Mouse (Mus musculus): ENCODE results near the gene Gm27021. TPM values are rescaled to one million over a fixed set of nuclear protein-coding genes. Genes with fewer than 3 reads are reported as not detected.

The Gm27021 gene
- polyA plus RNA-seq, 1 experiment from 2014 or later = 3.6 TPM

DNA sequence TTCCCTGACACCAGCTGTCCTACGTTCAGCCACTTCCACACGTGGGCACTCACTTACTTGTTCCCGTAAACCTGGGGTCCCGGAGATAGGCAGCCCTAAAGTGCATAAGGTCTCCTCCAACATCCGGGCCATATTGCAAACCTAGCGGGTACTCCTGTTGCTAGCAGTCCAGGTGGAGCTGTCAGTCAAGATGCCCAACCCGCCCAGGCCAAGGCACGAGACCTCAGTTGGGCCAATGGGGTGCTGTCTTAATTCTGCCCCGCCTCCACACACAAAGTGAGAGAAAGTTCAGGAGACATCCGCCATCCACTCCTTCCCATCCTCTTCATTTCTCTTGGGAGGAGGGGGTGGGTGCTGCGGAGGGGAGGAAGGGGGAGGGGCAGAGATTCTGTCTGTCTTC, 41.4 kb downstream of the Gm27021 start:
- Histone ChIP-seq H3K36me3 (ENCODE audit: control insufficient read depth, insufficient read depth, low read length) (no peaks in the 10 kb centered on the region), H3K27ac (ENCODE audit: low read depth, low read length) (no peak overlapping the region), H3K27me3 (ENCODE audit: control insufficient read depth, insufficient read depth, low read length) (no peaks in the 10 kb centered on the region), H3K4me3 (ENCODE audit: low read length) (no peak overlapping the region), H3K9me3 (ENCODE audit: control insufficient read depth, low read length) (no peaks in the 10 kb centered on the region), H3K4me2 (replicated peaks; ENCODE audit: low read depth, low read length) (no peak overlapping the region), H3K9ac (ENCODE audit: low read depth, low read length) (no peak overlapping the region), H3K4me1 (ENCODE audit: control insufficient read depth, insufficient read depth, low read length) (peaks cover 12% of the 10 kb centered on the region)
- ATAC-seq (ENCODE audit: low FRiP score, low TSS enrichment) = no peak
- 63% methylated on average over 11 of the region's 11 CpGs for WGBS

DNA sequence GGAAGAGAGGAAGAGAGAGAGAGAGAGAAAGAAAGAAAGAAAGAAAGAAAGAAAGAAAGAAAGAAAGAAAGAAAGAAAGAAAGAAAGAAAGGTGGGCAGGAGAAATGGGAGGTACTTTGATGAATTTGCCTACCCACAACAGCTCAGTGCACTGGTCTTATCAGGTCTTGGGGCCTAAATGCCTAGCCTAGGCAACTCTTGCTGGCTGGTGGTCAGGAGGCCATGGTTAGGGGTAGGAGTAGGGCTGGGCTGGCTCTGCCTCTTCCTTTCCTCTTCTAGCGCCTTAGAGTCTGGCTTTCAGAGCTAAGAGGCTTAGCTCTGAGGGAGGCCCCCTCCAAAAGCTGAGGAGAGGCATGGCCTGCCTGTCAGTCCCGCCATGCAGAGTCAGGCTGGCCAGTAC, 44.3 kb downstream of the Gm27021 start:
- Histone ChIP-seq H3K36me3 (ENCODE audit: control insufficient read depth, insufficient read depth, low read length) (no peaks in the 10 kb centered on the region), H3K27me3 (ENCODE audit: control insufficient read depth, insufficient read depth, low read length) (no peaks in the 10 kb centered on the region), H3K9ac (ENCODE audit: low read depth, low read length) (no peak overlapping the region), H3K4me3 (ENCODE audit: low read length) (no peak overlapping the region), H3K4me2 (replicated peaks; ENCODE audit: low read depth, low read length) (no peak overlapping the region), H3K27ac (ENCODE audit: low read depth, low read length) (no peak overlapping the region), H3K4me1 (ENCODE audit: control insufficient read depth, insufficient read depth, low read length) (peaks cover 15% of the 10 kb centered on the region), H3K9me3 (ENCODE audit: control insufficient read depth, low read length) (no peaks in the 10 kb centered on the region)
- 40% methylated on average over 2 of the region's 2 CpGs for WGBS
- ATAC-seq (ENCODE audit: low FRiP score, low TSS enrichment) = no peak; the same call in 1 of the 2 replicates

DNA sequence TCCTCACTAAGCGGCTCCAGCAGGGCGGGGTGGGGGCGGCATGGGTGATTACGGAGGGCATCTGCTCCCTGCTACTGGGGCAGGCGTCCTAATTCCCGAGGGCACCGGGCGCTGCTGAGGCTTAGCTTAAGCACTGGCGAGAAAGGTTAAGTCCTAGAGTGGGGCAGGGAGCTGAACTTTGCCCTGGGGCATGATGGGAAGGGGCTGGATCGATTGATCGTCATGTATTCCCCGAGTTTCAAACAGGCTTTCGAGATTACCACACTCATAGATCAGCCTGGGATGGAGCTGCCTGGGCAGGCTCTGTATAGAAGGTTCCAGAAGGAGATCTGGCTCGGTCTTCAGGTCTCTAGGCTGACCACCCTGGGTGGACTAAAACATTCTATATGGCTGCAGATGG, 45.7 kb downstream of the Gm27021 start:
- H3K4me1 ChIP-seq (ENCODE audit: control insufficient read depth, insufficient read depth, low read length) = peaks cover 15% of the 10 kb centered on the region
- H3K9me3 ChIP-seq (ENCODE audit: control insufficient read depth, low read length) = no peaks in the 10 kb centered on the region
- no peaks in the 10 kb centered on the region for H3K27me3 ChIP-seq (ENCODE audit: control insufficient read depth, insufficient read depth, low read length)
- no peak overlapping the region for H3K27ac ChIP-seq (ENCODE audit: low read depth, low read length)
- H3K36me3 ChIP-seq (ENCODE audit: control insufficient read depth, insufficient read depth, low read length) = no peaks in the 10 kb centered on the region
- no peak for ATAC-seq (ENCODE audit: low FRiP score, low TSS enrichment)
- WGBS = 80% methylated on average over 14 of the region's 14 CpGs
- H3K9ac ChIP-seq (ENCODE audit: low read depth, low read length) = no peak overlapping the region
- H3K4me3 ChIP-seq (ENCODE audit: low read length) = no peak overlapping the region
- no peak overlapping the region for H3K4me2 ChIP-seq (replicated peaks; ENCODE audit: low read depth, low read length)

DNA sequence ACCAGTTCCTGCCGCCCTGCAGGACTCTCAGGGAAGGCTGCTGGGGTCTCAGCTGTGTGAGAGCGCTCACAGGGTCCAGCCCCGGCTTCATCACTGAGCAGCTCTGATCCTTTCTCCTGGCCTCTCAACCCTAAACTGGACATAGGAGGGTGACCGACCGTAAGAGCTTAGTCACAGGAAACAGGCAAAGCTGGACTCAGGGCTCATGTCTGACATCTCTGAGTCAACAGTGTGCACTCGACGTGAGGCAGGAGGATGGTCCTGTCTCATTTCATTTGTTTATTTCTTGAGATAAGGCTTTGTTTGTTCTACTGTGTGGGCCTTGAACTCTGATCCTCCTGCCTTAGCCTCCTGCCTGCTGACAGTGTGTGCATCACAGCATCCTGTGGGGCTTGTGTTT, 47.4 kb downstream of the Gm27021 start:
- Histone ChIP-seq H3K27ac (ENCODE audit: low read depth, low read length) (no peak overlapping the region), H3K9ac (ENCODE audit: low read depth, low read length) (no peak overlapping the region), H3K4me2 (replicated peaks; ENCODE audit: low read depth, low read length) (no peak overlapping the region), H3K9me3 (ENCODE audit: control insufficient read depth, low read length) (no peaks in the 10 kb centered on the region), H3K4me3 (ENCODE audit: low read length) (no peak overlapping the region), H3K4me1 (ENCODE audit: control insufficient read depth, insufficient read depth, low read length) (peaks cover 15% of the 10 kb centered on the region), H3K27me3 (ENCODE audit: control insufficient read depth, insufficient read depth, low read length) (no peaks in the 10 kb centered on the region), H3K36me3 (ENCODE audit: control insufficient read depth, insufficient read depth, low read length) (no peaks in the 10 kb centered on the region)
- ATAC-seq (ENCODE audit: low FRiP score, low TSS enrichment) = no peak
- WGBS = 49% methylated on average over 7 of the region's 7 CpGs

DNA sequence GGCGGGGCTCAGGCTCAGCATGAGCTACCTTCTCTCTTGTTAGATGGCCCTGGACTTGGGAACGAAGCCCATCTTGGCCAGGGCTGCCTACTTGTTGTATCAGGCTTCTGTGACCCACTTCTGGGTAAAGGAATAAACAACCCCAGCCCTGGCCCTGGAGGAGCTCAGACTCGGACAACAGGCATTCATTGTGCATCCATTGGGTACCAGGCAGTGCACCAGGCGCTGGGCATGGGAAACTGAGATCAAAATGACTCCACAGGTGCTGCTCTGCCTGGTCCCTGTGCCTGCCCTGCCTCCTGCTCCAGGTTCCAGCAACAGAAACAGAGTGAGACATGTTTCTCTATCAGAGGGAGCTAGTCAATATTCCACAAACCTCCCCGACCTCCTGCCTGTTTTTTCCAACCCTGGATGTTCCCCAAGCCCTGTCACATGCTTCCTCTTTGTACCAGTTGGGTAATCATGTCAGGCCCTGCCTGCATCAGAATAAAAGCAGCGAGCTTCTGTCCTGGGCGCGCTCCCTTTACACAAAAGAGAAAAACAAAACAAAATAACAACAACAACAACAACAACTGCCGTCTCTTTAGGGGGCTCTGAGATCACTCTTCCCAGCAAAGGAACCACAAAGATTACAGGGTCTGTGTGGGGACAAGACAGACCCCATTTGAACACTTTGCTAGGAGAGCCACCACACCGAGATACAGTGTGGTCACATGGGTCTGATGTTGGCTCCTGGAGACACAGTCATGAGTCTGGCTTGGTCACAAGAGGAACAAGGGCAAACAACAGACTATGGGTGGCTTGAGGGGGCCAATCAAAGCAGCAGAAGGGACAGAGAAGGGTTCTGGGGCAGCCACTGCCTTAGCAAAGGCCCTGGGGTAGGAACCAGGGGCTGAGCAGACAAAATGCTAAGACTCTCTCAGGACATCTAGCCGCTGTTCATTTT, 48.4 kb downstream of the Gm27021 start:
- Histone ChIP-seq H3K9me3 (ENCODE audit: control insufficient read depth, low read length) (no peaks in the 10 kb centered on the region), H3K36me3 (ENCODE audit: control insufficient read depth, insufficient read depth, low read length) (no peaks in the 10 kb centered on the region), H3K4me1 (ENCODE audit: control insufficient read depth, insufficient read depth, low read length) (peaks cover 10% of the 10 kb centered on the region), H3K4me2 (replicated peaks; ENCODE audit: low read depth, low read length) (no peak overlapping the region), H3K9ac (ENCODE audit: low read depth, low read length) (no peak overlapping the region), H3K4me3 (ENCODE audit: low read length) (no peak overlapping the region), H3K27ac (ENCODE audit: low read depth, low read length) (no peak overlapping the region), H3K27me3 (ENCODE audit: control insufficient read depth, insufficient read depth, low read length) (no peaks in the 10 kb centered on the region)
- WGBS = 78% methylated on average over 11 of the region's 11 CpGs
- ATAC-seq (ENCODE audit: low FRiP score, low TSS enrichment) = no peak

DNA sequence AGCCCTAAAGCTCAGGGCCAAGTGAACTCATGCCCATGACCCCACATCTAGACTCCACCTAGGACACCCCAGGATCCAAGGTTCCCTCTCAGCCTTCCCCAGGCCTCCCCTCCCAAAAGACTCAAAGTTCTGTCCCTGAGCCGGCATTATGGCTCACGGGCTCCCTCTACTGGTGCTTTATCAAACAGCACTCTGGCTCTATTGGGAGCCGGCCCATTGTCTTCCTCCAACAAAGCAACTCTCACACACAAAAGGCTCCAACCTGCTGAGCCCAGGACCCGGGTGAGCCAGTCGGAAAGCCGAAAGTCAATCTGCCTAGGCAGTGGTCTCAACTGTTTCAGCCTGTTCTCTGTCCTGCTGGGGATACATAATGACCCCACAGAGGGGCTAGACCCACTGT, 49.8 kb downstream of the Gm27021 start:
- WGBS = 0% methylated on average over 6 of the region's 6 CpGs
- H3K4me2 ChIP-seq (replicated peaks; ENCODE audit: low read depth, low read length) = no peak overlapping the region

DNA sequence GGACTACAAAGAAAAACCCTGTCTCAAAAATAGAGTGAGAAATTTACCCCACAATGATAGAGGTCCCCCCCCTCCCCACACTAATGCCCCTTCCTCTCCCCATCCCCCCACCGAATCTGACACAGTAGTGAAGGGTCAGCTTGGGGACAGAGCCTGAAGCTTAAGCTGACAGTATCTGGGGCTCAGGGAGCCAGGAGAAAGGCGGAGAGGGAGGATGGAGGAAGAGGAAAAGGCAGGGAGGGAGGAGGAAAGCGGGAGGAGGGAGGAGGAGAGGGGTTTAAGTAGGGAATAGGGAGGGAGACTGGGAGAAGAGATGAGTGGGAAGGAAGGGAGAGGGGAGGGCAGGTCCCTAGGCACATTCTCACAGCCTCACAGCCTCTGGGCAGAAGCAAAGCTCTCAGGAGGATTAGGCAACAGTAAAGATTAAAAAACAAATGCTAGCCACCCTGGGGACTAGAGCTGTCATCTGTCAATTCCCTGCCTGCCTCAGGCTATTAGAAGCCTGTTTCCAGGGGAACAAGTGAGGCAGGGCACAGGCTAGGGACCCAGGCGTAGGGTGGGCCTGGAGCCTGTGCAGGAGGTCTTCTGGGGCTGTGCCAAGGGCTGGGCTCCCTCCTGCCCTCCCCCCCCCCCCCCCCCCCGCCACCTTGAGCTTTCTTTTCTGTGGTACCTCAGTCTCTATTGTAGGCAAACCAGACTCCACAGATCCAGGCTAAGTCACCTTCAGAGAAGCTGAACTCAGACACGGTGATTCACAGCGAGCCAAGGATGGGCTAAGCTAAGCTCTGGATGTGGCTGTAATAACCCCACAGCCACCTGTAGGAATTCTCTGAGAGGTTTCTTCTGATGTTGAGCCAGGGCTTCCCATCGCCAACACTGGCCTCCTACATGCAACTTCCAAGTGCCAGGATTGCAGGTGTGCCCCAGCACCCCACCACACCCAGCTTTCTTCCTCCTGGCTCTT, 50.9 kb downstream of the Gm27021 start:
- ATAC-seq (ENCODE audit: low FRiP score, low TSS enrichment) = 0 out of 2 replicates have a peak, but pooled peaks have one; percentile 34
- 44% methylated on average over 7 of the region's 8 CpGs for WGBS
- peaks cover 4% of the 10 kb centered on the region; the same call in 1 of the 2 replicates for H3K4me1 ChIP-seq (ENCODE audit: control insufficient read depth, insufficient read depth, low read length)
- H3K9me3 ChIP-seq (ENCODE audit: control insufficient read depth, low read length) = no peaks in the 10 kb centered on the region
- H3K4me3 ChIP-seq (ENCODE audit: low read length) = no peak overlapping the region
- no peaks in the 10 kb centered on the region for H3K27me3 ChIP-seq (ENCODE audit: control insufficient read depth, insufficient read depth, low read length)
- no peak overlapping the region for H3K9ac ChIP-seq (ENCODE audit: low read depth, low read length)
- H3K4me2 ChIP-seq (replicated peaks; ENCODE audit: low read depth, low read length) = no peak overlapping the region
- H3K36me3 ChIP-seq (ENCODE audit: control insufficient read depth, insufficient read depth, low read length) = no peaks in the 10 kb centered on the region
- H3K27ac ChIP-seq (ENCODE audit: low read depth, low read length) = no peak overlapping the region

More for the DNA sequence above, 49.8 kb downstream of the Gm27021 start:
- ATAC-seq (ENCODE audit: low FRiP score, low TSS enrichment) = peak; percentile 50
- no peak overlapping the region for H3K4me3 ChIP-seq (ENCODE audit: low read length)
- no peaks in the 10 kb centered on the region for H3K27me3 ChIP-seq (ENCODE audit: control insufficient read depth, insufficient read depth, low read length)
- H3K36me3 ChIP-seq (ENCODE audit: control insufficient read depth, insufficient read depth, low read length) = no peaks in the 10 kb centered on the region
- H3K9me3 ChIP-seq (ENCODE audit: control insufficient read depth, low read length) = no peaks in the 10 kb centered on the region
- H3K9ac ChIP-seq (ENCODE audit: low read depth, low read length) = no peak overlapping the region; the same call in 1 of the 2 replicates
- no peak overlapping the region for H3K27ac ChIP-seq (ENCODE audit: low read depth, low read length)
- H3K4me1 ChIP-seq (ENCODE audit: control insufficient read depth, insufficient read depth, low read length) = peaks cover 4% of the 10 kb centered on the region; the same call in 1 of the 2 replicates

DNA sequence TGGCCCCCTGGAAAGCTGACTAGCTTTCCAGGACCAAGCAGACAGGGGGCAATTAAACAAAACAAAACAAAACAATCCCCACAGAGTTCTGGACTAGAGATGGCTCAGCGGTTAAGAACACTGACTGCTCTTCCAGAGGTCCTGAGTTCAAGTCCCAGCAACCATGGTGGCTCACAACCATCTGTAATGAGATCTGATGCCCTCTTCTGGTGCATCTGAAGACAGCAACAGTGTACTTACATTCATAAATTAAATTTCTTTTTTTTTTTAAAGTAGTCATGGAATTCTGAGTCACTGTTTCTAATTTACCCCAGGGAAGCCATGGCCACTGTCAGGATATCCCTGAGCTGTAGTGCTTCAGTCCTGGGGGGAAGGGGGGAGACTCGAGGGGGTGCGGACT, 53.4 kb downstream of the Gm27021 start:
- Histone ChIP-seq H3K9ac (ENCODE audit: low read depth, low read length) (no peak overlapping the region), H3K4me1 (ENCODE audit: control insufficient read depth, insufficient read depth, low read length) (no peaks in the 10 kb centered on the region; the same call in 1 of the 2 replicates), H3K4me3 (ENCODE audit: low read length) (no peak overlapping the region), H3K36me3 (ENCODE audit: control insufficient read depth, insufficient read depth, low read length) (no peaks in the 10 kb centered on the region), H3K27me3 (ENCODE audit: control insufficient read depth, insufficient read depth, low read length) (no peaks in the 10 kb centered on the region), H3K27ac (ENCODE audit: low read depth, low read length) (no peak overlapping the region), H3K9me3 (ENCODE audit: control insufficient read depth, low read length) (no peaks in the 10 kb centered on the region), H3K4me2 (replicated peaks; ENCODE audit: low read depth, low read length) (no peak overlapping the region)
- ATAC-seq (ENCODE audit: low FRiP score, low TSS enrichment) = no peak
- WGBS = 86% methylated on average over 3 of the region's 3 CpGs

Data from kidney, embryonic 14.5 days (tissue).